Comparison of ENCODE assay signal across 11 mouse cellular contexts in the genomic region with DNA sequence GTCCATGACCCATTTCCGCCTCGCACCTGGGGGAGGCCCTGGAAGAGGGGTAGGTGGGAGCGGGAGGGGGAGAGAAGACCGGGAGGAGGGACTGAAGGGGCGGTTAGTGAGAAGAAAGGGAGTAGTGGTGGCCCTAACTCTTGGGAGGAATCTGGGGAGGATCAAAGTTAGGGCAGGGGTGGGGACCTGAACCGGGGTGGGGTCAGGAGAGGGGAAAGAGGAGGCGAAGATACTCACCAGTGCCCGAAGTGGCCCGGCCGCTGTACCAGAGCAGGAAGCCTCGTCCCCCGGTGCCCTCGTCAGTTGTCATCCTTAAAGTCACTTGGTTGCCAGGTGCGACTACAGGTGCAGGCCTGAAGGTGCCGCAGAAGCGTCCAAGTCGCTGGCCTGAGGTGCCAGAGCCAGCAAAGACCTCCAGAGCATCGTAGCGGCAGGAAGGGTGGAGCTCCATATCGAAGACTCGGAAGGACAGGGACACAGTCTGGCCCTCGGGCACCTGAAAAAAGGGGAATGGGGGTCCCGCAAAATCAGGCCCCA. TPM values are rescaled to one million over a fixed set of nuclear protein-coding genes. Genes with fewer than 3 reads are reported as not detected.
A peak's percentile ranks its signal among the peaks of the same experiment; 100 is the strongest.
DNase-seq lines count a peak whose midpoint lies in the region; ATAC-seq and TF ChIP-seq lines count a peak whose summit lies in the region.
"Had no signal": no experiment of that assay in that cellular context is flagged by ENCODE, and none has a peak within 500 bp of the region (broad histone marks: within the 10 kb centered on the region; RNA-seq: fewer than 3 reads in every experiment).

No protein-coding gene starts in this region.

- H3K9me3 ChIP-seq in lung, embryonic 14.5 days (ENCODE audit: low read depth, low read length): no peaks in the 10 kb centered on the region
- no peaks in the 10 kb centered on the region for H3K9me3 ChIP-seq in forebrain, embryonic 11.5 days (ENCODE audit: control insufficient read depth, low read length)
- H3K9me3 ChIP-seq in limb, embryonic 11.5 days (ENCODE audit: control insufficient read depth, low read length): no peaks in the 10 kb centered on the region
- H3K9me3 ChIP-seq in stomach, embryonic 15.5 days: no peaks in the 10 kb centered on the region
- H3K9me3 ChIP-seq: megakaryocyte, embryonic 14.5 days had no signal

- TF ChIP-seq CTCF in lung, embryonic 14.5 days (IDR thresholded peaks at IDR 0.05; ENCODE audit: low read depth): peak; percentile 41

- DNase-seq in lung, embryonic 14.5 days: no peak
- DNase-seq in lung, postnatal 36 days: no peak
- no peak for DNase-seq in forebrain, embryonic 11.5 days (ENCODE audit: low spot score)
- DNase-seq in limb, embryonic 11.5 days (ENCODE audit: low spot score): no peak
- DNase-seq in spleen, postnatal 10 days (ENCODE audit: low spot score in 2 of 2): no peak
- DNase-seq in MN1 (ENCODE audit: low spot score): no peak
- DNase-seq: right cerebral cortex, postnatal 14 days had no signal

- peak overlapping the region; percentile 48 for H3K9ac ChIP-seq in lung, embryonic 14.5 days
- peak overlapping the region; percentile 27 for H3K9ac ChIP-seq in forebrain, embryonic 11.5 days (ENCODE audit: low read length)
- H3K9ac ChIP-seq in limb, embryonic 11.5 days (ENCODE audit: low read length): peak overlapping the region; percentile 50
- no peak overlapping the region for H3K9ac ChIP-seq in stomach, embryonic 15.5 days

- no peaks in the 10 kb centered on the region for H3K27me3 ChIP-seq in lung, embryonic 14.5 days (ENCODE audit: insufficient read depth, low read length)
- peaks cover 2% of the 10 kb centered on the region; the same call in 1 of the 2 replicates for H3K27me3 ChIP-seq in forebrain, embryonic 11.5 days (ENCODE audit: control insufficient read depth, insufficient read depth, low read length)
- H3K27me3 ChIP-seq in limb, embryonic 11.5 days (ENCODE audit: control insufficient read depth, insufficient read depth, low read length): no peaks in the 10 kb centered on the region
- H3K27me3 ChIP-seq in stomach, embryonic 15.5 days (replicated peaks): no peaks in the 10 kb centered on the region

- H3K4me3 ChIP-seq in lung, embryonic 14.5 days (ENCODE audit: low read depth, low read length): peak overlapping the region; percentile 14
- 0 out of 2 replicates have a peak overlapping the region, but pooled peaks have one; percentile 5 for H3K4me3 ChIP-seq in forebrain, embryonic 11.5 days (ENCODE audit: low read depth, low read length)
- H3K4me3 ChIP-seq in limb, embryonic 11.5 days (ENCODE audit: low read depth, low read length): peak overlapping the region; percentile 21
- peak overlapping the region; percentile 7; the same call in 1 of the 2 replicates for H3K4me3 ChIP-seq in stomach, embryonic 15.5 days (replicated peaks)
- H3K4me3 ChIP-seq: megakaryocyte, embryonic 14.5 days had no signal

- peaks cover 35% of the 10 kb centered on the region for H3K4me1 ChIP-seq in lung, embryonic 14.5 days (ENCODE audit: insufficient read depth)
- peaks cover 8% of the 10 kb centered on the region for H3K4me1 ChIP-seq in forebrain, embryonic 11.5 days (replicated peaks; ENCODE audit: control insufficient read depth, insufficient read depth, low read length)
- H3K4me1 ChIP-seq in limb, embryonic 11.5 days (ENCODE audit: control insufficient read depth, insufficient read depth, low read length): peaks cover 49% of the 10 kb centered on the region
- peaks cover 50% of the 10 kb centered on the region for H3K4me1 ChIP-seq in stomach, embryonic 15.5 days

- peak overlapping the region; percentile 70 for H3K4me2 ChIP-seq in lung, embryonic 14.5 days
- peak overlapping the region; percentile 40 for H3K4me2 ChIP-seq in forebrain, embryonic 11.5 days (ENCODE audit: low read depth, low read length, severe bottlenecking)
- H3K4me2 ChIP-seq in limb, embryonic 11.5 days (ENCODE audit: low read depth, severe bottlenecking): peak overlapping the region; percentile 57
- peak overlapping the region; percentile 32 for H3K4me2 ChIP-seq in stomach, embryonic 15.5 days

- ATAC-seq in lung, embryonic 14.5 days (ENCODE audit: insufficient read depth): no peak
- no peak for ATAC-seq in forebrain, embryonic 11.5 days (replicated peaks; ENCODE audit: low FRiP score)
- no peak for ATAC-seq in limb, embryonic 11.5 days (ENCODE audit: insufficient number of reproducible peaks, low FRiP score, low TSS enrichment, low read depth)
- ATAC-seq in stomach, embryonic 15.5 days (ENCODE audit: insufficient read depth, low FRiP score, low read depth): no peak
- no peak for ATAC-seq in inflammation-experienced regulatory T-cells, adult 6 months
- ATAC-seq: activated CD4-positive, CD25-positive, alpha-beta regulatory T cell, adult 4 months had no signal

- 21% methylated on average over 23 of the region's 23 CpGs for WGBS in lung, embryonic 14.5 days
- 18% methylated on average over 22 of the region's 23 CpGs for WGBS in forebrain, embryonic 11.5 days
- WGBS in limb, embryonic 11.5 days: 9% methylated on average over 23 of the region's 23 CpGs
- WGBS in stomach, embryonic 15.5 days: 27% methylated on average over 23 of the region's 23 CpGs

- peaks cover 40% of the 10 kb centered on the region for H3K36me3 ChIP-seq in lung, embryonic 14.5 days (ENCODE audit: insufficient read depth)
- H3K36me3 ChIP-seq in forebrain, embryonic 11.5 days (ENCODE audit: control insufficient read depth, insufficient read depth, low read length): no peaks in the 10 kb centered on the region
- H3K36me3 ChIP-seq in limb, embryonic 11.5 days (ENCODE audit: control insufficient read depth, insufficient read depth, low read length): peaks cover 6% of the 10 kb centered on the region; the same call in 1 of the 2 replicates
- no peaks in the 10 kb centered on the region for H3K36me3 ChIP-seq in stomach, embryonic 15.5 days

- no peak overlapping the region for H3K27ac ChIP-seq in lung, embryonic 14.5 days (ENCODE audit: low read depth)
- no peak overlapping the region for H3K27ac ChIP-seq in forebrain, embryonic 11.5 days (ENCODE audit: low read depth, low read length)
- no peak overlapping the region for H3K27ac ChIP-seq in limb, embryonic 11.5 days (replicated peaks; ENCODE audit: low read depth, low read length)
- no peak overlapping the region for H3K27ac ChIP-seq in stomach, embryonic 15.5 days

RNA-seq across cellular contexts. Expression of a gene that starts 4.9 kb away (rescaled TPM):
- 130 and 148 TPM in 2 replicates for polyA plus RNA-seq in lung, embryonic 14.5 days (2014; fragmentation: Nextera tagmentation; extraction: Ambion mirVana)
- 54.8 and 63.0 TPM in 2 replicates for polyA plus RNA-seq in forebrain, embryonic 11.5 days (2014; fragmentation: Nextera tagmentation; extraction: Ambion mirVana)
- 150 TPM in 2 replicates for polyA plus RNA-seq in limb, embryonic 11.5 days (2014; fragmentation: Nextera tagmentation; extraction: Ambion mirVana)
- polyA plus RNA-seq in stomach, embryonic 15.5 days (2015; fragmentation: Nextera tagmentation; extraction: Ambion mirVana): 112 and 115 TPM in 2 replicates
- polyA plus RNA-seq in inflammation-experienced regulatory T-cells, adult 6 months (2017; shearing (Covaris generic)): under 1 TPM in 2 of 3 experiments, not detected in 1; 0.40 to 0.80 TPM

RNA-seq across cellular contexts. Expression of a gene that starts 7.9 kb away (rescaled TPM):
- 33.9 and 37.8 TPM in 2 replicates for polyA plus RNA-seq in lung, embryonic 14.5 days (2014; fragmentation: Nextera tagmentation; extraction: Ambion mirVana)
- 20.3 and 22.8 TPM in 2 replicates for polyA plus RNA-seq in forebrain, embryonic 11.5 days (2014; fragmentation: Nextera tagmentation; extraction: Ambion mirVana)
- 20.4 and 21.4 TPM in 2 replicates for polyA plus RNA-seq in limb, embryonic 11.5 days (2014; fragmentation: Nextera tagmentation; extraction: Ambion mirVana)
- polyA plus RNA-seq in stomach, embryonic 15.5 days (2015; fragmentation: Nextera tagmentation; extraction: Ambion mirVana): 30.6 TPM in 2 replicates
- polyA plus RNA-seq in inflammation-experienced regulatory T-cells, adult 6 months (2017; shearing (Covaris generic)): 10 to 100 TPM; 24.5 to 34.8 (median 31.0) TPM

RNA-seq across cellular contexts. Expression of a gene that starts 20.1 kb away (rescaled TPM):
- 0.19 TPM in 1 of 2 replicates, not detected in the other for polyA plus RNA-seq in lung, embryonic 14.5 days (2014; fragmentation: Nextera tagmentation; extraction: Ambion mirVana)
- 0.12 and 0.17 TPM in 2 replicates for polyA plus RNA-seq in forebrain, embryonic 11.5 days (2014; fragmentation: Nextera tagmentation; extraction: Ambion mirVana)
- 0.11 and 0.24 TPM in 2 replicates for polyA plus RNA-seq in limb, embryonic 11.5 days (2014; fragmentation: Nextera tagmentation; extraction: Ambion mirVana)
- polyA plus RNA-seq in stomach, embryonic 15.5 days (2015; fragmentation: Nextera tagmentation; extraction: Ambion mirVana): 0.13 and 0.26 TPM in 2 replicates
- under 1 TPM in 2 of 3 experiments, not detected in 1; 0.33 to 0.67 TPM for polyA plus RNA-seq in inflammation-experienced regulatory T-cells, adult 6 months (2017; shearing (Covaris generic))

RNA-seq across cellular contexts. Expression of a gene that starts 20.2 kb away (rescaled TPM):
- polyA plus RNA-seq in lung, embryonic 14.5 days (2014; fragmentation: Nextera tagmentation; extraction: Ambion mirVana): 32.1 and 40.5 TPM in 2 replicates
- 29.8 and 38.0 TPM in 2 replicates for polyA plus RNA-seq in forebrain, embryonic 11.5 days (2014; fragmentation: Nextera tagmentation; extraction: Ambion mirVana)
- 31.1 and 35.3 TPM in 2 replicates for polyA plus RNA-seq in limb, embryonic 11.5 days (2014; fragmentation: Nextera tagmentation; extraction: Ambion mirVana)
- polyA plus RNA-seq in stomach, embryonic 15.5 days (2015; fragmentation: Nextera tagmentation; extraction: Ambion mirVana): 36.0 and 38.5 TPM in 2 replicates
- polyA plus RNA-seq in inflammation-experienced regulatory T-cells, adult 6 months (2017; shearing (Covaris generic)): 10 to 100 TPM; 57.9 to 66.2 (median 65.6) TPM

RNA-seq across cellular contexts. Expression of a gene that starts 20.3 kb away (rescaled TPM):
- polyA plus RNA-seq in lung, embryonic 14.5 days (2014; fragmentation: Nextera tagmentation; extraction: Ambion mirVana): 9.2 and 11.7 TPM in 2 replicates
- 9.9 and 15.3 TPM in 2 replicates for polyA plus RNA-seq in forebrain, embryonic 11.5 days (2014; fragmentation: Nextera tagmentation; extraction: Ambion mirVana)
- polyA plus RNA-seq in limb, embryonic 11.5 days (2014; fragmentation: Nextera tagmentation; extraction: Ambion mirVana): 6.5 and 11.5 TPM in 2 replicates
- polyA plus RNA-seq in stomach, embryonic 15.5 days (2015; fragmentation: Nextera tagmentation; extraction: Ambion mirVana): 6.6 and 9.4 TPM in 2 replicates
- 10 to 100 TPM in 2 of 3 experiments, 1 to 10 TPM in 1; 8.6 to 14.1 (median 13.3) TPM for polyA plus RNA-seq in inflammation-experienced regulatory T-cells, adult 6 months (2017; shearing (Covaris generic))

Comparison
In these comparisons a context has a peak if more than half of its experiments do, and no peak if none do; other contexts are left out.
1. RNA of a gene that starts 4.9 kb away (polyA plus RNA-seq): 150 TPM in limb, embryonic 11.5 days, 130 to 148 TPM in lung, embryonic 14.5 days, 112 to 115 TPM in stomach, embryonic 15.5 days and 54.8 to 63.0 TPM in forebrain, embryonic 11.5 days; 0.40 to 0.80 TPM in inflammation-experienced regulatory T-cells, adult 6 months; every median in the first group is over 10 times any median in the second.
2. Peak in every context shown above with its lines, with median percentiles within 50 percentile points of each other: H3K4me2 ChIP-seq and H3K4me3 ChIP-seq.